Mouse (Mus musculus): ENCODE results near the gene Psmd2. TPM values are rescaled to one million over a fixed set of nuclear protein-coding genes. Genes with fewer than 3 reads are reported as not detected.
A peak's percentile ranks its signal among the peaks of the same experiment; 100 is the strongest.
"Not testable (repeated sequence)": the region's sequence is repeated elsewhere in the genome, so short reads cannot be mapped to it uniquely, and the experiment has no call there.

Psmd2 gene
- total RNA-seq, 2 experiments from 2014 or later: 212 to 232 TPM

DNA sequence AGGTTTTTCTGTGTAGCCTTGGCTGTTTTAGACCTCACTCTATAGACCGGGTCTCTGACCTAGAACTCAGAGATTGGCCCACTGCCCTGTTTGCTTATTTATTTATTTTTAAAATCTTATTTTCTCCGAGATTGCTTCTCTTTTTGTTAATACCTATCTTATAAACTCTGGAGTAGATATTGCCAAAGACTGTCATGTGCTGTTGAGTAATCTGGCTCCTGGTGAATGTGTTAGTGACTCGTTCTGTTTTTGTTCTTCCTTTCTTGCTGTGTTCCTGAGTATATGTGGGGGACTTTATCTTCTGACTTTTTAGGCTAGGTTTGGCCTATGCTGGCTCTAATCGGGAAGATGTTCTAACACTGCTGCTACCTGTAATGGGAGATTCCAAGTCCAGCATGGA, 6.2 kb downstream of the Psmd2 start:
- no peak for DNase-seq

DNA sequence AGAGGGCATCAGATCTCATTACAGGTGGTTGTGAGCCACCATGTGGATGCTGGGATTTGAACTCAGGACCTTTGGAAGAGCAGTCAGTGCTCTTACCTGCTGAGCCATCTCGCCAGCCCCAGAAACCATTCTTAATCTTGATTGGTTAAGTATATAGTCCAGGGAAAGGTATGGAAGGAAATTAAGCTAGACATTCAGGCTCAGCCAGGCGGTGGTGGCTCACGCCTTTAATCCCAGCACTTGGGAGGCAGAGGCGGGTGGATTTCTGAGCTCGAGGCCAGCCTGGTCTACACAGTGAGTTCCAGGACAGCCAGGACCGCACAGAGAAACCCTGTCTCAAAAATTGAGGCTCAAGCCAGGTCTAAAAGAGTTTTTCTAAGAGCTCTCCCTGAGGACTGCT, 16.6 kb downstream of the Psmd2 start, which contains the start of gene Eif4g1:
TSS of gene Eif4g1 (plus strand) at position 301 of the 400 bp plus-strand sequence.
- not testable (repeated sequence) for DNase-seq

DNA sequence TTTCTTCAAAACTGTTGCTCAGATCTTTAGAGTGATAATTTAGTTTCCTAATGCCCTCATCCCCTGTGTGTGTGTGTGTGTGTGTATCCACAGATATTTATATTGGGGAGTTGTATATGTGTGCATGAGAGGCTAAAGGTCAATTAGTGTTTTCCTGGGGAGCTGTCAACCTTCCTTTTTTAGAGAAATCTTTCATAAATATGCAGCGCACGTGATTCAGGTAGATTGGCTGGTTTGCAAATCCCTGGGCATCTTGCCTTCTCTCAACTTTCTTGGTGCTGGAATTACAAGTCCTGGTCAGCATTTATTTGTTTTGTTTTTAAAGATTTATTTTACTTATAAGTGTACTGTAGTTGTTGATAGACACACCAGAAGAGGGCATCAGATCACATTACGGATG, 18.8 kb downstream of the Psmd2 start:
- DNase-seq: no peak

DNA sequence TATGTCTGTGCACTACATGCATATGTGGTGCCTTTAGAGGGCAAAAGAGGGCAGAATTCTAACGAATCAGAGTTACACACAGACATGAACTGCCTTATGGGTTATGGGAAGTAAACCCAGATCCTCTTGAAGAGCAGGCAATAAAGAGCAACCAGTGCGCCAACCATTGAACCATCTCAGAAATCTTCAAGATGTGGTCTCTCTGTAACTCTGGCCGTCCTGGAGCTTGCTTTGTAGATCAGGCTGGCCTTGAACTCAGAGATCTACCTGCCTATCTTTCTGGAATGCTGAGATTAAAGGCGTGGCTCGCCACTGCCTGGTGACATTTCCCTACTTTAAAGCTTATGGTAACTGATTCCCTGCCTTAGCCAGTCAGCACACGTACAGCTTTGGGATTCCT, 20.4 kb downstream of the Psmd2 start:
- no peak for DNase-seq

DNA sequence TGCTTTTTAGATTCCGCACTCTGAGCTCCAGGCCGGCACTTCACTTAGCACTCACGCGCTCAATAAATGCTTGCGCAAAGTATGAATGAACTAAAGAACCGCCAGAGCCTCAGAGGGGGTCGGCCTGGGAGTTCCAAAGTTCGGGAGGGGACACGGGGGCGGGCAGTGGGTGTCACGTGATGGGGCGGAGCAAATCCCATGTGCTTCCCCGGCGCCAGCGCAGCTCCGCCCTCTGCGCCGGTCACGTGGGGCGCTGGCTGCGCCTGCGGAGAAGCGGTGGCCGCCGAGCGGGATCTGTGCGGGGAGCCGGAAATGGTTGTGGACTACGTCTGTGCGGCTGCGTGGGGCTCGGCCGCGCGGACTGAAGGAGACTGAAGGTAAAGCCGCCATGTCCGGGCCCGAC, 21.0 kb downstream of the Psmd2 start:
- peak; percentile 95 to 96 for DNase-seq

DNA sequence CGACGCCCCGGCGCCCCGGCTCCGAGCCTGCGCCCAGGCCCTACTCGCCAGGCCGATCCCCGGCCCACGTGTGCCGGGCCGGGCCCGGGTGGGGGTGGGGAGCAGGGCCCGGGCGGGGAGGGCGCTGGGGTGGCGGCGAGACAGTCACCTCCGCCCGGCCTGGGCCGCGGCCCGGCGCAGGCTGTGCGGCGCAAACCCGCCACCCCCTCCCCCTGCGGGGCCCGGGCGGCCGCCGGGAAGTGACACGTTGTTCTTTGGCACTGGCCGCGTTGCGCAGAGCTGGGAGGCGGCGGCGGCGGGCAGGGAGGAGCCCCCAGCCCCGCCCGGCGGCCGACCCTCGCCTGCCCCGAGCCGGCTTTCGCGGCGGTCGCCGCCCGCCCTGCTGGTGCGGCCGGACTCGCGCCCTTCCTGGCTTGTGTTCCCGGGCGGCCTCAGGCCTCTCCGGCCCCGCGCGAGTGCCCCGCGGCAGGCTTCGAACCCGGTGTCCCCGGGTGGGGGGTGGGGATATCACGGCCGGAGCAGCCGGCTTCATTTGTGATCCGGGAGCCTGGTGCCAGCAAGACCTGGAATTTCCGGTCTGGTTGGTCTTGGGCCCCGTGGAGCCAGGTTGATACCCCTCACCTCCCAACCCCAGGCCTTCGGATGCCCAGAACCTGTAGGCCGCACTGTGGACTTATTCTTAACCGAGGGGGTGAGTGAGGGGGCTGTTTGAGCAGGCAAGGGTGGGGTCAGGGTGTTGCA, 21.7 kb downstream of the Psmd2 start:
- peak in 1 of 2 experiments; percentile 37 for DNase-seq

DNA sequence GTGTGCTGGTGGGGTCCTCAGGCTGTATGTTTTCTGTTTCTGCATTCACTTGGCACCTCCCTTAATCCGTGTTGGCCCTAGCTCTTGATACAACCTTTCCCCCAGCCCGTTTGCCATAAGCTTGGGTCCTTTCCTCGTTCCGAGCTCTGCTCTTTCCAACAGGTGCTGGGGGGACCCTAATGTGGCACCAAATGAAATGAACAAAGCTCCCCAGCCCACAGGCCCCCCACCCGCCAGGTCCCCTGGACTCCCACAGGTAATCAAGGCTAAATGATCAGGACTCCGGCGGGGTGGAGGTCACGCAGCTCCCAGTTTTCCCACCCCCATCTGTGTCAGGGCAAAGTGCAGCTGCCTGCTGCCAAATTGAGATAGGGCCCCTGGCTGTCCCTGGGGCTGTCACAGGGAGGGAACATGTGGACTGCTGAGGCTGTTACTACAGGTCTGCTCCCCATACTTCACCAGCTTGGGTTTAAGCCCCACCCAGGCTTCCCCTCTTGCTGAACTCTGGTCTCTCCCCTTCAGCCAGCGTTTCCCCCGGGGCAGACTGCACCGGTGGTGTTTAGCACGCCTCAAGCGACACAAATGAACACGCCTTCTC, 22.4 kb downstream of the Psmd2 start:
- no peak for DNase-seq

DNA sequence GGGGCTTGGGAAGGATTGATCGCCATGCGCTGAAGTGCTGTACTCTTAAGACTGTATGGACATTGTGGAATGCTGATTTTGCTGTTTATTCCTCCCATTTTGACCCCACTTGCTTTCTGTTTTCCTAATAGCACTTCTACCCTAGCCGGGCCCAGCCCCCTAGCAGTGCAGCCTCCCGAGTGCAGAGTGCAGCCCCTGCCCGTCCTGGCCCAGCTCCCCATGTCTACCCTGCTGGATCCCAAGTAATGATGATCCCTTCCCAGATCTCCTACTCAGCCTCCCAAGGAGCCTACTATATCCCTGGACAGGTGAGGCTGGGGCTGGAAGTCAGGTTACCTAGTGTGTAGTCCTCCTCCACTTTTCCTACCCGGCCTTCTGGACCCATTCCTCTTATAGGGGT, 23.8 kb downstream of the Psmd2 start:
- no peak for DNase-seq

DNA sequence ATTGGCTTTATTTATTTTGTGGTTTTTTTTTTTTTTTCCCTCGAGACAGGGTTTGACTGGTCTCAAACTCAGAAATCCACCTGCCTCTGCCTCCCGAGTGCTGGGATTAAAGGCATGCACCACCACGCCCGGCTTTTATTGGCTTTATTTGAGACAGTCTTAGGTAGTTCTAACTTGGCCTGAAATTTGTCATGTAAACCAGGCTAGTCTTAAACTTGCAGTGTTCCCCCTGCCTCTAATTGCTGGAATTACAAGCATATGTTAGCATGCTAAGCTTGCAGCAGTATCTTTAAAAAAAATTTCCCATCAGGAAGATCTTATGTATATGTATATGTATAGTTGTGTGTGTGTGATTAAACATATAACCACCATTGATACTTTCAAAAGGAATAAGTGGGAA, 25.2 kb downstream of the Psmd2 start:
- DNase-seq: no peak

DNA sequence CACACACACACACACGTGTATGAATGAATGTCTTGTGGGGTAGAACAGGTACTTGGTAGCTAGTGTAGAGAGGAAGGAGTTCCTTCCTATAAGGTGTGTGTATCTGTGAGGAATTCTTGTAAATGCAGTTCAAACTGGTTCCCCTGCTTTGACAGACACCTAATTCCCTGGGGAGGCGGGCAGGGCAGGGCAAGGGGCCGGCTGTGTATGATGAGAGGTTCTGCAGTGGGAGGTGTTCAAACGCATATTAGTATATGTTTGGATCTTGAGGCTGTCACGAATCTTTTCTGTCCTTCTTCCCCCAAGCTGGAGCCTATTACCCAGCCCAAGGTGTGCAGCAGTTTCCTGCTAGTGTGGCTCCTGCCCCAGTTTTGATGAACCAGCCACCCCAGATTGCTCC, 25.9 kb downstream of the Psmd2 start:
- no peak for DNase-seq

DNA sequence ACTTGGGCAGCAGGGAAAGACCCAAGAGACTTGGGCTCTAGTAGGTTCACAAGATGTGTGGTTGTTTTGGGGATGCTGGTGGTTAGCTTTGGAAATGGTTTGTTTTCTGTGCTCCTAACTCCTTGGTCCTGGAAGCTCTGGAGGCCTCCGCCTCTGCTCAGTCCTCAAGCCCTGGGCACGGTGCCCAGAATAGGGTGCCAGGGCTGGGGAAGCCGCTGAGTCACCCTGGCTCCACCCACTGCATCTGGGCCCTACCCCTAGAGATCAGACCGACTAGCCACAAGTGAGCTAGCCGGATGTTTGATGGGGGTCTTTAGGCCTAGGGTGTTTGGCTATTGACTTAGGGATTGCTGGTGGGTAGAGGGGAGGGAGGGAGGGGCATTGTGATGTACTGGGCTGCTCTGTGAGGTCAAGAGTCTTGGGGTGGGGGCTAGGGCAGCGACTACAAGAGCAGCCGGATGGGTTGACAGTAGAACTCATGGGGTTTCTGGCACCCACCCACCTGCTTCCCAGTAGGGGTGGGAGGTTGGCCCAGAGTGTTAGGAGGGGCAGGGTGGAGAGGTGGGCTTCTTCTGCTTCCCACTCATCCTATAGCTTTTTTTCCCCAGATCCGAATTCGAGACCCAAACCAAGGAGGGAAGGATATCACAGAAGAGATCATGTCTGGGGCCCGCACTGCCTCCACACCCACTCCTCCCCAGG, 26.7 kb downstream of the Psmd2 start:
- DNase-seq: peak; percentile 72 to 76

DNA sequence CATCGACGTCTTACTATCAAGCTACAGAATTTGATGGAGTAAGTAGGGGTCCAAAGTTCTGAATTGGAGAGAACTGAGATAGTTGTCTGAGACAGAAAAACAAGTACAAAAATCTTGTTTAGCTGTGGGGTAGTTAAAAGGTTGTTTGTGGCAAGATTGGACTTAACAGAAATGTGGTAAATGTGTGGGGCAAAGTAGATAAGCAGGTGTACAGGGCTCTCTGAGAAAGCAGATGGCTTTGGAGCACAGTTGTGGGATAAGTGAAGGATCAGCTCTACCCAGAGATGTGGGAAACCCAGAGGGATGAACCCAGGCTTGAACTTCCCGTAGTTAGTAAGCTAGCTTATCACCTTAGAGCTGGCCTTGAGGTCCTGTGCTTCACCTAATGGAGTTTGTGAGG, 39.3 kb downstream of the Psmd2 start:
- DNase-seq: no peak

DNA sequence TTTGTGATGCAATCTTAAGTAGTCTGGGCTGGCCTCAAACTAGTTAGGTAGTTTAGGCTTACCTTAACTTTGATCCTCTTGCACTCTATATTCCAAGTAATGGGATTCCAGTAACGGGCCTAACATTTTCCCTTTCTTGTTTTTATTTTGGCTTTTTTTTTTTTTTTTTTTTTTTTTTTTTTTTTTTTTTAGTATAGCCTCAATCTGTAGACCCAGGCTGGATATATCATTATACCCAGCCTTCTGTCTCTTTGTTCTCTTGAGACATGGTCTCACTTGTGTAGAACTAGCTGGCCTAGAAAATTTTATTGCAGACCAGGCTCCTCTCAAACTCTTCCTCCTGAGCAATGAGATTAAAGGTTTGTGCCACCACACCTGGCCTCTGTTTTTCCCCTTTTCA, 40.2 kb downstream of the Psmd2 start:
- DNase-seq: no peak

DNA sequence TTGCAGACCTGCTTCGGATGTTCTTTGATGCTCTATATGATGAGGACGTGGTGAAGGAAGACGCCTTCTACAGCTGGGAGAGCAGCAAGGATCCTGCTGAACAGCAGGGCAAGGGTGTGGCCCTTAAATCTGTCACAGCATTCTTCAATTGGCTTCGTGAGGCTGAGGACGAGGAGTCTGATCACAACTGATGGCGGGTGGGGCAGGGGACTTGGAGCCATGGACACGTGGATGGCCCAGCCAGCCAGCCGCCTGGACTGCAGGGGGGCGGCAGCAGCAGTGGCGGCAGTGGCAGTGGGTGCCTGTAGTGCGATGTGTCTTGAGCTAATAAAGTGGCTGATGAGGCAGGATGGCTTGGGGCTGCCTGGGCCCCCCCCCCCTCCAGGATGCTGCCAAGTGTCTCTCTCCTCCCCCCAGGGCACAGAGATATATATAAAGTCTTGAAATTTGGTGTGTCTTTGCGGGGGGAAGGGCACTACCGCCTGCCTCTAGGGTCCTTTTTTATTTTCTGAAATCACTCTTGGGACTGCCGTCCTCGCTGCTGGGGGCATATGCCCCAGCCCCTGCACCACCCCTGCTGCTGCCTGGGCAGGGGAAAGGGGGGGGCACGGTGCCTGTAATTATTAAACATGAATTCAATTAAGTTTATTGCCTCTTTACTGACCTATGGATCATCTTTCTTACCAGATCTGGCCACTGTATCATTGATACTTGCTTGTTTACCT, 41.0 kb downstream of the Psmd2 start:
- DNase-seq: no peak

DNA sequence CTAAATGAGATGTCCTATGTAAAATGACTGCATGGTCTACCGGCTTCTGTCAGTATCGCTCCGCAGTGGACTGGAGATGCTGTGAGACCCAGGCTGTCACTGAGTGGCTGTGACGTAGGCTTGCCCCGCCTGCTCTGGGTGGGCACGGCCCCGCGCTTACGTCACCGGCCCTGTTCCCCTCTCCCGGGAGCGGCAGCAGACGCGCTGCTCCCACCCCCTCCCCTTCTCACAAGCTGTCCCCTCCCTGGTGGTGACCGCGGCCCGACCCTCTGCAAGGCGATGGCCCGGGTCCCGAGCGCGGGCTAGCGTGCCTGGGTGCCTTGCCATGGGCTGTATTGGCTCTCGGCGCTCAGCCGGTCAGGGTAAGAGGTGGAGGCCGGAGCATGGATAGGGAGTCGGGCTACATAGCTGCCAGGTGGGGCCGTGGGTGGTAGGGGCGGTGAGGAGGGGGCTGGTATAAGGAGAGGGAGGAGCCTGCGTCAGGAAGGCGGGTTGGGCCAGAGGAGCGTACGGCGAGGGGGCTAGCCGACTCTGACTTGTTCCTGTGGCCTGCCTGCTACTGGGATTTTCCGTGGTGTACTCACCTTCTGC, 41.8 kb downstream of the Psmd2 start, which contains the start of gene Fam131a:
TSS of gene Fam131a (plus strand) at position 131 of the 591 bp plus-strand sequence.
- peak; percentile 96 for DNase-seq

DNA sequence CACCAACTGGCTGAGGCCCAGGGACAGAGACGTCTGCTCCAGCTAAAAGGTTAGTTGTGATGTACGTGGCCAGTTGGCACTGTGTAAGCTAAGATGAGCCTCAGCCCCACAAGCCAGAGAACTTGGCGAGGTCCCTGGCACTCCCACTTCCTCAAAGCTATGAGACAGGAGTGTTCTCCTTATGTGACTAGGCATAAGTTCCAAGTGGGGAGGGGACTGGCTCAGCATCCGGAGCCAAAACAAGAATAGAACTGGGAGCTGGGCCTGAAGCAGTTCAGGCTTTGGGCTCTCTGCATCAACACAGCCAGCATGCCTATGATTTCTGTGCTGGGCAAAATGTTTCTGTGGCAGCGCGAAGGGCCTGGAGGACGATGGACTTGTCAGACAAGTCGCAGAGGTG, 43.3 kb downstream of the Psmd2 start:
- peak; percentile 73 to 75 for DNase-seq

DNA sequence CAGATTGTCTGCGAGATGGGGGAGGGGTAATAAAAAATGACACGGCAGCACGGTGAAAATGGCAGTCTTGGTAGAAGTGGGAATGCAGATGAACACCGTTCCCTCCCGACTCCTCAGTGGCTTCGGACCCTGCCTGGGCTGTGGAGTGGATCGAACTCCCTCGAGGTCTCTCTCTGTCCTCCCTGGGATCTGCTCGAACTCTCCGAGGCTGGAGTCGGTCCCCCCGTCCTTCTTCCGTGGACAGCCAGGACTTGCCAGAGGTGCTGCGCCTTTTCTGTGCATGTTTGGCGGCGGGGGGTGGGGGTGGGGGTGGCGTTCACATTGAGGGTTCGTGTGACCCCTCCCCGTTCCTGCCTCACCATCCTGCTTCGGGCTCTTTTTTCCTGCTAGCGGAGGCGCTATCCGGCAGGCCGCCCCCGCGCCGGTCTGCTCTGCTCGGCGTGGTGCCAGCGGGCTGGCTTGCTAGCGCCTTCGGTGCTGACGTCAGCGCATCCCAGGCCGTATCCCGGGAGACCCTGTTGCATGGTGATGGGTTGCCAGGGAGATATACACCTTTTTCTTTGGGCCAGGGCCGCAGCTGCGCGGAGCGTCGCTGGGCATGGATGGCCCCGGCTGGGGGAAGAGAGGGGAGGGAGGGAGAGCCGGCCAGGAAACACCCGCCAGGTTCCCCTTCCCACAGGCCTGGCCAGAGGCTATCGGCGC, 44.3 kb downstream of the Psmd2 start:
- peak; percentile 98 for DNase-seq

DNA sequence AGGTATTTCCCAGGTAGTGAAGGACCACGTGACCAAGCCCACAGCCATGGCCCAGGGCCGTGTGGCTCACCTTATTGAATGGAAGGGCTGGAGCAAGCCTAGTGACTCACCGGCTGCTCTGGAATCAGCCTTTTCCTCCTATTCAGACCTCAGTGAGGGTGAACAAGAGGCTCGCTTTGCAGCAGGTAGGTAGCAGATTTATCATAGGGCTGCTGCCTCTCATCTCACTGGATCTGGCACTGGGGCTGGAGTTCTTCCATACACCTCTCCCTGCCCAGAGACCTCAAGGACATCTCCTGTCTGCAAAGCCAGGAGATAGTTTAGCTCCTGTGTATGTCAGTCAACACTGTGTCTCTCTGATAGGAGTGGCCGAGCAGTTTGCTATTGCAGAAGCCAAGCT, 47.8 kb downstream of the Psmd2 start:
- no peak for DNase-seq

DNA sequence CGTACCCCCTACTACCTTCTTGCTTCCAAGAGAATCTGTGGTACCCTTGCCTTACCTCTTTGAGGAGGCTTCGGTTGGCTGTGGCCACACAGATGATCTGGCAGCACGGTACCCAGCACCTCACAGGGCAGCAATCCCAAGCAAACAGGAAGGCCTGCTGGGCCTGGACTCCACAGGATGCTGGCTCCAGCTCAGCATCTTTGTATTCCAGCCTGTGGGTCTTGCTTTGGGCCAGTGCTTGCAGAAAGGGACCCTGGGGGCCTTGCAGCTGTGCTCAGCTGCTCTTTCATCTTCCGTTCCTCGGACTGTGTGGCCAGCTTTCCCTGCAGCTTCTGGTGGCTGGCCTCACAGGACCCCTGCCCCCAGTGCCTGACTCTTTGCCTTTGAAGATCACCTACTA, 48.6 kb downstream of the Psmd2 start:
- no peak for DNase-seq

DNA sequence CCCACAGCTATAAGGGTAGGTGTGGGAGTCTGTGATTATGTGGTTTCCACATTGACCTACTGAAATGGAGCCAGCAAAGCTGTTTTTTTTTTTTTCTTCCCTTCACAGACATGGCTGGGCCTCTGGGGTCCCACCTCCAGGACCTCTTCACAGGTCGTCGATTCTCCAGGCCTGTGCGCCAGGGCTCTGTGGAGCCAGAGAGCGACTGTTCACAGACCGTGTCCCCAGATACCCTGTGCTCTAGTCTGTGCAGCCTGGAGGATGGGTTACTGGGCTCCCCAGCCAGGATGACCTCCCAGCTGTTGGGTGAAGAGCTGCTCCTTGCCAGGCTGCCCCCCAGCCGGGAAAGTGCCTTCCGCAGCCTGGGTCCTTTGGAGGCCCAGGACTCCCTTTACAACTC, 49.9 kb downstream of the Psmd2 start:
- no peak for DNase-seq

DNA sequence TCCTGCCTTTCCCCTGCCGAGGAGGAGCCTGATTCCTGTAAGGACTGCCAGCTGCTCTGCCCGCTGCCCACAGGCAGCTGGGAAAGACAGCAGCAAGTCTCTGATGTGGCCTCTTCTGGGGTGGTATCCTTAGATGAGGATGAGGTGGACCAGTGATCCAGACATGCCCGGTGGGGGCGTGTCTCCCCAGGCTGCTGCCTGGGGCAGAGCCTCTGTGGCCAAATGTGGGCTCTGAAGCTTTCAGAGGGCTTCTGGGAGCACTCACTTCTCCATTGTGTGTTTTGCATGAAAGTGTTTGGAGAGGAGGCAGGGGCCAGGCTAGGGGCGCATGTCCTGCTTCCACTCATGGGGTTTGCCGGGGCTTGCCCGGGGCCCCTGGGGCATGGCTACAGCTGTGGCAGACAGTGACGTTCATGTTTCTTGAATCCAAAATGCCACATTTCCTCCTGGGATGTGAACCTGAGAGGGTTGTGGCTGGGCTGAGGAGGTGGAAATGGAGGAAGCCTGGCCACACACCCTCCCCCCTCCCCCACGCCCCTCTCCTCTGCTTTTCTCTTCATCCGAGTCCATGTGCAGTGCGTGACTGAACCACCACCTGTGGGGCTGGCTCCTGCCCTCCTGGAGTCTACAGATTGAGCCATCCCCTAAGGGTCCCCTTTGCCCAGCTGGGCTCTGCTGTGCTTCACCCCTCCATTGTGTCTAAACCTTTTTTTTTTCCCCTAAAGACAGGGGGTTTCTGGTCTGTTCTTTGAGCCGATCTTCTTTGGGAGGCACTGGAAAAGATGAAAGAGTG, 50.5 kb downstream of the Psmd2 start:
- no peak for DNase-seq
